Mouse (Mus musculus): ENCODE measurements around the gene Cntnap5a. TPM values are rescaled to one million over a fixed set of nuclear protein-coding genes. Genes with fewer than 3 reads are reported as not detected.
A peak's percentile ranks its signal among the peaks of the same experiment; 100 is the strongest.

Gene Cntnap5a
- polyA plus RNA-seq, 1 experiment from 2014 or later: not detected

DNA sequence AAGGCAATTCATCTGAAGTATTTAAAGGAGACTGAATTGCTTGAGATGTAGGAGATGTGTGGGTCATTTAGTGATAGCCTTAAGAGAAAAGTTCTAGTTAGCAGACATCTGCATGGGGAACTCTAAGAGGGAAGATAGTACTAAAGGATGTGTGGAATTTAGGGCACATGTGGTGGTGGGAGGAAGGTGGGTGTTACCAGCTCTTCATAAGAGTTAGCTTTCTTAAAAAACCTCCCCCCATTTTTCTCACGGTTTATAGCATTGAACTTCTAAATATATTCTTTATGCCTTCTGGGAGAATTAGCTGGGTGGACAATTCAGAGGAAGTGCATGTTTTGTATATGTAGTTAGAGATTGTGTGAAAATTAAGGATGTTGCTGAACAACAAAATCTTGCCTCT is 725.3 kb downstream of the Cntnap5a start:
- Histone ChIP-seq H3K36me3 (ENCODE audit: control insufficient read depth, insufficient read depth, low read length) (no peaks in the 10 kb centered on the region), H3K9me3 (ENCODE audit: control insufficient read depth, low read length) (no peaks in the 10 kb centered on the region), H3K4me1 (ENCODE audit: control insufficient read depth, insufficient read depth, low read length) (no peaks in the 10 kb centered on the region), H3K9ac (ENCODE audit: low read length) (no peak overlapping the region), H3K4me3 (ENCODE audit: low read depth, low read length) (no peak overlapping the region), H3K27ac (replicated peaks; ENCODE audit: low read depth, low read length) (no peak overlapping the region), H3K27me3 (ENCODE audit: control insufficient read depth, insufficient read depth, low read length) (no peaks in the 10 kb centered on the region), H3K4me2 (ENCODE audit: low read depth, severe bottlenecking) (no peak overlapping the region)
- ATAC-seq (ENCODE audit: insufficient number of reproducible peaks, low FRiP score, low TSS enrichment, low read depth) (no peak), DNase-seq (ENCODE audit: low spot score) (no peak)
- 92% methylated on average over 1 of the region's 1 CpGs for WGBS

DNA sequence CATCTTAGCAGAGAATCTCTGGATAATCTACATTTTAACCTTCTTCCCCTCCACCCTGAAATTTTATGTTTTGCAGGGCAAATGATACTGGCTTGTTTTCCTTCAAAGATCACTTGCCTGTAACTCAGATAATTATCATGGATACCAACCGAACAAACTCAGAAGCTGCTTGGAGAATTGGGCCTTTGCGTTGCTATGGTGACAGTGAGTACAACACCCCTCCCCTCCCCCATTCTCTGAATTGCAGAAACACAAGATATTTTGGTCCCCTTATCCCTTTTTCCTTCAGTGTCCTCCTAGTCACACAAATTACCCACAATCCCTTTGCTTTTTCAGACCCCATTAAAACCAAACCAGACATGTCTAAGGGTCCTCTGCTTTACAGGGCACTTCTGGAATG is 743.8 kb downstream of the Cntnap5a start:
- no peak overlapping the region for H3K27ac ChIP-seq (replicated peaks; ENCODE audit: low read depth, low read length)
- no peak overlapping the region for H3K9ac ChIP-seq (ENCODE audit: low read length)
- 73% methylated on average over 2 of the region's 2 CpGs for WGBS
- H3K4me3 ChIP-seq (ENCODE audit: low read depth, low read length): no peak overlapping the region
- H3K36me3 ChIP-seq (ENCODE audit: control insufficient read depth, insufficient read depth, low read length): no peaks in the 10 kb centered on the region
- no peak for ATAC-seq (ENCODE audit: insufficient number of reproducible peaks, low FRiP score, low TSS enrichment, low read depth)
- no peak for DNase-seq (ENCODE audit: low spot score)
- no peaks in the 10 kb centered on the region for H3K9me3 ChIP-seq (ENCODE audit: control insufficient read depth, low read length)
- no peaks in the 10 kb centered on the region for H3K27me3 ChIP-seq (ENCODE audit: control insufficient read depth, insufficient read depth, low read length)
- H3K4me1 ChIP-seq (ENCODE audit: control insufficient read depth, insufficient read depth, low read length): no peaks in the 10 kb centered on the region
- no peak overlapping the region for H3K4me2 ChIP-seq (ENCODE audit: low read depth, severe bottlenecking)

DNA sequence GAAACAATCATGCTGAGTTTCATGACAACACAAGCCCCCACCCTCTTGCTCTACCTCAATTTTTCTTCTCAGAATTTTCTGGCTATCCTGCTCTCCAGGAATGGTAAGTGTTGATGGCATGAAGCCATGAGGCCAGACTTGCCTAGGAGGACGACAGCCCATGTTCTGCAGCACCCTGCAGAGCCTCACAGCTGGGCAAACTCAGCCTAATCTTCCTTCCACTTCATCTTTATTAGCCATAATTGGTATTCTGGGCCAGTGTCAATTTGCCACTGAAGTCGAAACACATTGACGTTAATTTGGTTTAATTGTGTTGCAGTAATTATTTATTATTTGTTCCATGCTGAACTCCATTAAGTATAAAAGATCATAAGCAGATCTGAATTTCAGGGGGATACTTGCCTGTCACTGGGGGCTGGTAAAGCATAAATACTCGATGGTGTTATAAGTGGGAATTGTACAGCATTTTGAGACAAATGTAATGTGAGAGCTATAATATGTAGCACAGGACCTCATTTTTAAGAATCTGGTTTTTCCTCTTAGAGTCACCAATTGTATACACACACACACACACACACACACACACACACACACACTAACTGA is 770.7 kb downstream of the Cntnap5a start:
- H3K36me3 ChIP-seq (ENCODE audit: control insufficient read depth, insufficient read depth, low read length): no peaks in the 10 kb centered on the region
- ATAC-seq (ENCODE audit: insufficient number of reproducible peaks, low FRiP score, low TSS enrichment, low read depth): no peak
- no peak for DNase-seq (ENCODE audit: low spot score)
- no peaks in the 10 kb centered on the region for H3K27me3 ChIP-seq (ENCODE audit: control insufficient read depth, insufficient read depth, low read length)
- WGBS: 62% methylated on average over 4 of the region's 4 CpGs
- H3K4me1 ChIP-seq (ENCODE audit: control insufficient read depth, insufficient read depth, low read length): no peaks in the 10 kb centered on the region
- no peak overlapping the region for H3K9ac ChIP-seq (ENCODE audit: low read length)
- no peak overlapping the region for H3K27ac ChIP-seq (replicated peaks; ENCODE audit: low read depth, low read length)
- no peak overlapping the region for H3K4me2 ChIP-seq (ENCODE audit: low read depth, severe bottlenecking)
- no peaks in the 10 kb centered on the region for H3K9me3 ChIP-seq (ENCODE audit: control insufficient read depth, low read length)
- H3K4me3 ChIP-seq (ENCODE audit: low read depth, low read length): no peak overlapping the region

DNA sequence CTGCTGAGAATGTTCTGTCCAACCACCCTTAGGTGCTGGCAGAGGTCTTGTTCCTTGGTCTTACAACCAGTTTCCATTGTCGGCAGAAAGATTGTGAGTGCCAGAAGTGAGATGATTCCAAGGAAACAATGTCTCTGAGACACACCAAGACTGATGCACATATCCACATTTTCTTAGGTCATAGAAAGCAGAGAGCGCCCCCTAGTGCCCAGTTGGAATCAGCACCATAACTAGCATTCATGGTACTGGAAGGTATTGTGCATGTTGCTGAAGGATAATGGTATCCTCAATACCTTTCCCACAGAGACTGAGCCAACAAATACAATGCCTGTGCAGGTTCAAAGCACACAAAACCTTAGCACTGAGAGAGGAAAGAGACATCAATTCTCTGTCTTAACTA is 793.1 kb downstream of the Cntnap5a start:
- WGBS: 36% methylated on average over 2 of the region's 2 CpGs
- H3K9me3 ChIP-seq (ENCODE audit: control insufficient read depth, low read length): no peaks in the 10 kb centered on the region
- ATAC-seq (ENCODE audit: insufficient number of reproducible peaks, low FRiP score, low TSS enrichment, low read depth): no peak

DNA sequence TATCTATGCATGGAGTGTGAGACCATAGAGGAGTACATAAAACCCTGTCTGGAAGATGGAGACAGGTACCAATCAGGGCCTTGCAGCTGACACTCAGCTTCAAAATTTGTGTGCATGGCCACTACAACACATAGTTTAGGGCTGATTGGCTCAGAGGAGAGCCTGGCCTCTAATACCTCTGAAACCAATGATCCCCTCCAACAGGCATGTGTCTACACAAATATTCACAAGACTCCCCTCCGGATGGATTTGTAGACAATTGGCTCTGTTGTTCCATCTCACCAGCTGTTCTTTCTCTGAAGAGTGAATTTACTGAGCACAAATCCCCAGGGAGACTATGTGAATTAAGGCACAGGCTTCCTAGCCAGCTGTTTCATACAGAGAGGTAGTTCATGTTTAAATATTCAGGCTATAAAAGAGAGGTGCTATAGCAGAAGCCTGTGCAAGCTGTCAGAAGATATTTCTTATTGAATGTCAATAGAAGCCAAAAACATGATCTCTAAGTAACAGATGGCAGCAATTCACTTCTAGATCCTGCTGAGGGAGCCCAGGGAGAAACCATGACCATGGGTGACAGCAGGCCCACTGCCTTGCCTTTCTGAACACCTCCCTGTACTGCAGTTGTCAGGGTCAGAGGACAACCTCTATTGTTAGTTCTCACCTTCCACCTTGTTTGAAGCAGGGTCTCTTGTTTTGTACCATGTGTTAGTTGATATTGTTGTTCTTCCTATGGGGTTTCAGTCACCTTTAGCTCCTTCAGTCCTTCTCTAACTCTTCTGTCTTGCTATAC is 804.4 kb downstream of the Cntnap5a start:
- ATAC-seq (ENCODE audit: insufficient number of reproducible peaks, low FRiP score, low TSS enrichment, low read depth): peak; percentile 51; the same call in 1 of the 2 replicates
- H3K36me3 ChIP-seq (ENCODE audit: control insufficient read depth, insufficient read depth, low read length): no peaks in the 10 kb centered on the region
- WGBS: 72% methylated on average over 1 of the region's 1 CpGs

More for the DNA sequence above, 793.1 kb downstream of the Cntnap5a start:
- Histone ChIP-seq H3K4me3 (ENCODE audit: low read depth, low read length) (no peak overlapping the region), H3K27ac (replicated peaks; ENCODE audit: low read depth, low read length) (no peak overlapping the region), H3K4me2 (ENCODE audit: low read depth, severe bottlenecking) (no peak overlapping the region), H3K9ac (ENCODE audit: low read length) (no peak overlapping the region), H3K36me3 (ENCODE audit: control insufficient read depth, insufficient read depth, low read length) (no peaks in the 10 kb centered on the region), H3K27me3 (ENCODE audit: control insufficient read depth, insufficient read depth, low read length) (no peaks in the 10 kb centered on the region), H3K4me1 (ENCODE audit: control insufficient read depth, insufficient read depth, low read length) (no peaks in the 10 kb centered on the region)
- peak; percentile 61 for DNase-seq (ENCODE audit: low spot score)

DNA sequence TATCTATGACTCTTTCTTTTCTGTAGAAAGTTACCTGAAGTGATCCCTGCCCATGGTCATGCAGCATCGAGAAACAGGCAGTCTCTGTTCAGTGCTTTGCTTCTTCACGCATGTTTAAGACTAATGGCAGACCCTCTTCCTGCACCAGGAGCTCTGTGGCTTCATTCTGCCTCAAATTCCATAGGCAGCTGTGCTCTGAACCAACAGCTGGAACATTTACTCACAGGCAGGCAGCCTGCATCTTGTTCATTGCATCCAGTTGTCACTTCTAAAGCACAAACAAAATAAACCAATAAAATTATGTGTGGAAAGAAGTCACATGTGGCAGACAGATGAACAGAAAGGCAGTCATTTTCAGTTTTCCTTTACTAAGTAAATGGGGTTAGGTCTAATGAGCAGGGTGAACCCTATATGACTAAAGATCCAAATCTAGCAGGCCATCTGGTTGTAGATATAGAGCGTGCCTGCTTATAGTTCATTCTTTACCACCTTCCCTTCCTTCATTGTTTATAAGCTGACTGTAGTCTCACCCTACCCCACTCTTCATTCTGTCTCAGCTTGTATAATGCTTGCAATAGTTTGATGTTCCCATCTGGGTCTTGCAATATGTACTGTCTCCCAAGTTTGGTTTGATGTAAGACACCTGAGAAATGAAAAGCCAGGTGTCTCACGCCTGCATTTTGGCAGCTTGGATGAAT is 893.6 kb downstream of the Cntnap5a start:
- Histone ChIP-seq H3K4me3 (ENCODE audit: low read depth, low read length) (no peak overlapping the region), H3K36me3 (ENCODE audit: control insufficient read depth, insufficient read depth, low read length) (no peaks in the 10 kb centered on the region), H3K4me1 (ENCODE audit: control insufficient read depth, insufficient read depth, low read length) (no peaks in the 10 kb centered on the region), H3K9me3 (ENCODE audit: control insufficient read depth, low read length) (no peaks in the 10 kb centered on the region), H3K27me3 (ENCODE audit: control insufficient read depth, insufficient read depth, low read length) (no peaks in the 10 kb centered on the region), H3K9ac (ENCODE audit: low read length) (no peak overlapping the region), H3K4me2 (ENCODE audit: low read depth, severe bottlenecking) (no peak overlapping the region), H3K27ac (replicated peaks; ENCODE audit: low read depth, low read length) (no peak overlapping the region)
- DNase-seq (ENCODE audit: low spot score) (no peak), ATAC-seq (ENCODE audit: insufficient number of reproducible peaks, low FRiP score, low TSS enrichment, low read depth) (0 out of 2 replicates have a peak, but pooled peaks have one; percentile 54)
- 58% methylated on average over 4 of the region's 4 CpGs for WGBS

More for the DNA sequence above, 804.4 kb downstream of the Cntnap5a start:
- Histone ChIP-seq H3K27me3 (ENCODE audit: control insufficient read depth, insufficient read depth, low read length) (no peaks in the 10 kb centered on the region), H3K4me3 (ENCODE audit: low read depth, low read length) (no peak overlapping the region), H3K27ac (replicated peaks; ENCODE audit: low read depth, low read length) (no peak overlapping the region), H3K9ac (ENCODE audit: low read length) (no peak overlapping the region), H3K9me3 (ENCODE audit: control insufficient read depth, low read length) (no peaks in the 10 kb centered on the region), H3K4me2 (ENCODE audit: low read depth, severe bottlenecking) (no peak overlapping the region), H3K4me1 (ENCODE audit: control insufficient read depth, insufficient read depth, low read length) (no peaks in the 10 kb centered on the region)
- DNase-seq (ENCODE audit: low spot score): no peak

DNA sequence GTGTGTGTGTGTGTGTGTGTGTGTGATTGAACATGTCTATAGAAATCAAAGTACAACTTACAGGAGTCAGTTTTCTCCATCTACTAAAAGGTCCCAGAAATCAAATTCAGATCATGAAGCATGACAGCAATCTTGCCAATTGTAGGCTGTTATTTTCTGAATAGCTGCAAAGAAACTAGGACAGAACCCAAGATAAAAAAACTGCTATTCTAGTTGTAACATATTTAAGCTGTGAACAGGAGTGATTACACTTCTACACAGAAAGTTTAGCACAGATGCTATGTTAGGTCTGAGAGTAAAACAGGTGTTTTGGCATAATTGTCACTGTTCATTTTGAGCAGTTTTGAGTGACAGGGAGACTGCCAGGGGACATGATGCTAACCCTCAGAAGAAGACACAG is 931.7 kb downstream of the Cntnap5a start:
- ATAC-seq (ENCODE audit: insufficient number of reproducible peaks, low FRiP score, low TSS enrichment, low read depth) (no peak), DNase-seq (ENCODE audit: low spot score) (no peak)
- Histone ChIP-seq H3K4me2 (ENCODE audit: low read depth, severe bottlenecking) (no peak overlapping the region), H3K36me3 (ENCODE audit: control insufficient read depth, insufficient read depth, low read length) (no peaks in the 10 kb centered on the region), H3K27ac (replicated peaks; ENCODE audit: low read depth, low read length) (no peak overlapping the region), H3K9ac (ENCODE audit: low read length) (no peak overlapping the region), H3K4me3 (ENCODE audit: low read depth, low read length) (no peak overlapping the region), H3K27me3 (ENCODE audit: control insufficient read depth, insufficient read depth, low read length) (no peaks in the 10 kb centered on the region), H3K4me1 (ENCODE audit: control insufficient read depth, insufficient read depth, low read length) (no peaks in the 10 kb centered on the region), H3K9me3 (ENCODE audit: control insufficient read depth, low read length) (no peaks in the 10 kb centered on the region)

Data from limb, embryonic 11.5 days (tissue).